Mouse (Mus musculus) heart, postnatal 0 days (tissue): ENCODE measurements around the gene Rtf1.

Experiments used
- CTCF ChIP-seq: IDR thresholded peaks from 2 replicates; pipeline ENCODE4 v1.5.1; 2016; ENCODE audit warnings: antibody characterized with exemption, control low read depth, low read depth
- EP300 ChIP-seq: IDR thresholded peaks from 2 replicates; pipeline ENCODE4 v1.6.1; 2016; ENCODE audit warnings: antibody characterized with exemption, low read depth

- TF ChIP-seq CTCF, result no peak
- no peak for TF ChIP-seq EP300
These were observed 25.1 kb downstream of the Rtf1 start for GRCm38 (mm10) chr2:119699962-119700361.
